In genomic region chr12:112328809-112329575, GRCm38 (mm10) we compare ENCODE assay signal across 7 mouse cellular contexts.
A peak's percentile ranks its signal among the peaks of the same experiment; 100 is the strongest.
DNase-seq lines count a peak whose midpoint lies in the region; ATAC-seq and TF ChIP-seq lines count a peak whose summit lies in the region.

No protein-coding gene starts in this region.

- peak; percentile 49 for DNase-seq in lung, embryonic 14.5 days
- DNase-seq in lung, postnatal 4 days: no peak
- peak; percentile 19 for DNase-seq in skeletal muscle tissue, adult 2 months (ENCODE audit: low read depth, low spot score)
- no peak for DNase-seq in layer of hippocampus, adult 18-20 months (ENCODE audit: low spot score in 2 of 2)
- DNase-seq in left cerebral cortex, postnatal 10 days (ENCODE audit: extremely low spot score in 1 of 2, low spot score in 2 of 2): no peak

- no peak overlapping the region for H3K4me3 ChIP-seq in lung, embryonic 14.5 days (ENCODE audit: low read depth, low read length)
- no peak overlapping the region for H3K4me3 ChIP-seq in embryonic facial prominence, embryonic 13.5 days
- H3K4me3 ChIP-seq in intestine, embryonic 16.5 days (ENCODE audit: low read length): no peak overlapping the region

- no peaks in the 10 kb centered on the region for H3K9me3 ChIP-seq in lung, embryonic 14.5 days (ENCODE audit: low read depth, low read length)
- no peaks in the 10 kb centered on the region for H3K9me3 ChIP-seq in embryonic facial prominence, embryonic 13.5 days
- H3K9me3 ChIP-seq in intestine, embryonic 16.5 days (ENCODE audit: control insufficient read depth, low read length): no peaks in the 10 kb centered on the region

- no peaks in the 10 kb centered on the region for H3K36me3 ChIP-seq in lung, embryonic 14.5 days (ENCODE audit: insufficient read depth)
- no peaks in the 10 kb centered on the region for H3K36me3 ChIP-seq in embryonic facial prominence, embryonic 13.5 days
- no peaks in the 10 kb centered on the region for H3K36me3 ChIP-seq in intestine, embryonic 16.5 days (ENCODE audit: control insufficient read depth, insufficient read depth, low read length)

- TF ChIP-seq CTCF in lung, embryonic 14.5 days (IDR thresholded peaks at IDR 0.05; ENCODE audit: low read depth): no peak

- H3K27ac ChIP-seq in lung, embryonic 14.5 days (ENCODE audit: low read depth): no peak overlapping the region
- H3K27ac ChIP-seq in embryonic facial prominence, embryonic 13.5 days: 0 out of 2 replicates have a peak overlapping the region, but pooled peaks have one; percentile 39
- H3K27ac ChIP-seq in intestine, embryonic 16.5 days (ENCODE audit: low read length): no peak overlapping the region

- no peak overlapping the region for H3K9ac ChIP-seq in lung, embryonic 14.5 days
- no peak overlapping the region for H3K9ac ChIP-seq in embryonic facial prominence, embryonic 13.5 days
- no peak overlapping the region for H3K9ac ChIP-seq in intestine, embryonic 16.5 days (ENCODE audit: low read depth, low read length)

- H3K4me2 ChIP-seq in lung, embryonic 14.5 days: no peak overlapping the region
- H3K4me2 ChIP-seq in embryonic facial prominence, embryonic 13.5 days: peak overlapping the region; percentile 41; the same call in 1 of the 2 replicates
- no peak overlapping the region for H3K4me2 ChIP-seq in intestine, embryonic 16.5 days (ENCODE audit: low read depth, low read length)

- intact Hi-C loops in left cerebral cortex, postnatal 10 days (cut with DNase I): no loop called here

- 0 out of 2 replicates have a peak, but pooled peaks cover 9% of the 10 kb centered on the region for H3K4me1 ChIP-seq in lung, embryonic 14.5 days (ENCODE audit: insufficient read depth)
- H3K4me1 ChIP-seq in embryonic facial prominence, embryonic 13.5 days: peaks cover 68% of the 10 kb centered on the region
- peaks cover 21% of the 10 kb centered on the region for H3K4me1 ChIP-seq in intestine, embryonic 16.5 days (ENCODE audit: control insufficient read depth, insufficient read depth, low read length)

- peak; percentile 25; the same call in 1 of the 2 replicates for ATAC-seq in lung, embryonic 14.5 days (ENCODE audit: insufficient read depth)
- no peak for ATAC-seq in embryonic facial prominence, embryonic 13.5 days (ENCODE audit: insufficient number of reproducible peaks, insufficient read depth, low FRiP score, low TSS enrichment, low read depth)
- ATAC-seq in intestine, embryonic 16.5 days: peak; percentile 69

- H3K27me3 ChIP-seq in lung, embryonic 14.5 days (ENCODE audit: insufficient read depth, low read length): no peaks in the 10 kb centered on the region
- peaks cover 9% of the 10 kb centered on the region for H3K27me3 ChIP-seq in embryonic facial prominence, embryonic 13.5 days
- no peaks in the 10 kb centered on the region for H3K27me3 ChIP-seq in intestine, embryonic 16.5 days (replicated peaks; ENCODE audit: control insufficient read depth, insufficient read depth, low read length)

- 38% methylated on average over 8 of the region's 8 CpGs for WGBS in lung, embryonic 14.5 days
- 29% methylated on average over 8 of the region's 8 CpGs for WGBS in embryonic facial prominence, embryonic 13.5 days
- 30% methylated on average over 8 of the region's 8 CpGs for WGBS in intestine, embryonic 16.5 days

Comparison
In these comparisons a context has a peak if more than half of its experiments do, and no peak if none do; other contexts are left out.
1. DNase-seq: peak in lung, embryonic 14.5 days (single experiment) and skeletal muscle tissue, adult 2 months (single experiment); none in lung, postnatal 4 days (0 of 2), layer of hippocampus, adult 18-20 months (0 of 2) and left cerebral cortex, postnatal 10 days (0 of 2).